Comparison of ENCODE assay signal across 20 mouse cellular contexts in genomic region chr5:20363216-20363615, GRCm38 (mm10).
A peak's percentile ranks its signal among the peaks of the same experiment; 100 is the strongest.
DNase-seq lines count a peak whose midpoint lies in the region; ATAC-seq and TF ChIP-seq lines count a peak whose summit lies in the region.
"Had no signal": no experiment of that assay in that cellular context is flagged by ENCODE, and none has a peak within 500 bp of the region (broad histone marks: within the 10 kb centered on the region; RNA-seq: fewer than 3 reads in every experiment).

No protein-coding gene starts in this region.

- H3K9ac ChIP-seq in midbrain, embryonic 14.5 days (replicated peaks; ENCODE audit: low read length) = no peak overlapping the region
- no peak overlapping the region for H3K9ac ChIP-seq in midbrain, embryonic 11.5 days (ENCODE audit: low read length)
- H3K9ac ChIP-seq in forebrain, postnatal 0 days = no peak overlapping the region
- H3K9ac ChIP-seq in liver, postnatal 0 days (replicated peaks) = no peak overlapping the region
- H3K9ac ChIP-seq: liver, embryonic 12.5 days; stomach, embryonic 15.5 days had no signal

- no peak overlapping the region for H3K4me2 ChIP-seq in midbrain, embryonic 14.5 days (ENCODE audit: low read length)
- H3K4me2 ChIP-seq in midbrain, embryonic 11.5 days = no peak overlapping the region
- no peak overlapping the region for H3K4me2 ChIP-seq in forebrain, postnatal 0 days (ENCODE audit: low read depth)
- no peak overlapping the region for H3K4me2 ChIP-seq in liver, postnatal 0 days (ENCODE audit: low read depth, low read length)
- H3K4me2 ChIP-seq: liver, embryonic 12.5 days; stomach, embryonic 15.5 days had no signal

- no peak for TF ChIP-seq EP300 in liver, postnatal 0 days (IDR thresholded peaks at IDR 0.05; ENCODE audit: low read depth)

- no peaks in the 10 kb centered on the region for H3K27me3 ChIP-seq in midbrain, embryonic 14.5 days (ENCODE audit: control insufficient read depth, insufficient read depth, low read length)
- H3K27me3 ChIP-seq in midbrain, embryonic 11.5 days (ENCODE audit: control insufficient read depth, insufficient read depth, low read length) = no peaks in the 10 kb centered on the region
- no peaks in the 10 kb centered on the region for H3K27me3 ChIP-seq in forebrain, postnatal 0 days (ENCODE audit: insufficient read depth, low read length)
- no peaks in the 10 kb centered on the region for H3K27me3 ChIP-seq in liver, postnatal 0 days (ENCODE audit: insufficient read depth, low read length)
- H3K27me3 ChIP-seq: liver, embryonic 12.5 days; stomach, embryonic 15.5 days had no signal

- no peaks in the 10 kb centered on the region for H3K9me3 ChIP-seq in midbrain, embryonic 14.5 days (ENCODE audit: control insufficient read depth, low read length)
- no peaks in the 10 kb centered on the region for H3K9me3 ChIP-seq in midbrain, embryonic 11.5 days (ENCODE audit: control insufficient read depth, low read length)
- H3K9me3 ChIP-seq in forebrain, postnatal 0 days (ENCODE audit: low read length) = no peaks in the 10 kb centered on the region
- H3K9me3 ChIP-seq in liver, postnatal 0 days (ENCODE audit: low read length) = no peaks in the 10 kb centered on the region
- H3K9me3 ChIP-seq: limb, embryonic 10.5 days; liver, embryonic 12.5 days; stomach, embryonic 15.5 days had no signal

- peak; percentile 38 to 51 for DNase-seq in frontal cortex, adult 2 months (ENCODE audit: extremely low spot score in 1 of 2, low spot score in 1 of 2)
- no peak for DNase-seq in frontal cortex, postnatal 25 days (ENCODE audit: low spot score in 2 of 2)
- DNase-seq in midbrain, embryonic 14.5 days = peak; percentile 15
- DNase-seq in midbrain, embryonic 11.5 days (ENCODE audit: low spot score, missing footprints) = no peak
- DNase-seq in forebrain, postnatal 0 days = peak; percentile 52
- DNase-seq in right cerebral cortex, postnatal 25 days = peak; percentile 41
- no peak for DNase-seq in liver, postnatal 0 days
- DNase-seq: B cell, adult 2 months; cerebellum, adult 11 months; cerebellum, postnatal 25 days; heart, adult 2 months; kidney, adult 11 months; kidney, postnatal 14 days; thymus, postnatal 14 days had no signal

- TF ChIP-seq CTCF in forebrain, postnatal 0 days (IDR thresholded peaks at IDR 0.05; ENCODE audit: low read depth) = no peak
- no peak for TF ChIP-seq CTCF in liver, postnatal 0 days (IDR thresholded peaks at IDR 0.05; ENCODE audit: low read depth)

- H3K4me3 ChIP-seq in midbrain, embryonic 14.5 days (replicated peaks; ENCODE audit: low read depth, low read length) = no peak overlapping the region
- no peak overlapping the region for H3K4me3 ChIP-seq in midbrain, embryonic 11.5 days (ENCODE audit: low read depth, low read length)
- no peak overlapping the region for H3K4me3 ChIP-seq in forebrain, postnatal 0 days (ENCODE audit: low read depth, low read length)
- H3K4me3 ChIP-seq in liver, postnatal 0 days (ENCODE audit: low read depth, low read length) = no peak overlapping the region
- H3K4me3 ChIP-seq: heart, adult 2 months; limb, embryonic 10.5 days; liver, embryonic 12.5 days; stomach, embryonic 15.5 days had no signal

- ATAC-seq in midbrain, embryonic 14.5 days (ENCODE audit: low FRiP score, low TSS enrichment) = no peak
- ATAC-seq in midbrain, embryonic 11.5 days (ENCODE audit: low FRiP score) = no peak
- peak; percentile 79 for ATAC-seq in forebrain, postnatal 0 days
- no peak for ATAC-seq in liver, postnatal 0 days
- ATAC-seq: hindbrain, embryonic 16.5 days; liver, embryonic 12.5 days; lung, postnatal 0 days; Patski had no signal

- whole genome bisulfite sequencing in midbrain, embryonic 14.5 days = 60% methylated on average over 5 of the region's 5 CpGs
- 79% methylated on average over 5 of the region's 5 CpGs for WGBS in midbrain, embryonic 11.5 days
- 42% methylated on average over 5 of the region's 5 CpGs for WGBS in forebrain, postnatal 0 days
- WGBS in liver, postnatal 0 days (ENCODE audit: insufficient replicate concordance) = 59% methylated on average over 5 of the region's 5 CpGs

- no peak overlapping the region for H3K27ac ChIP-seq in midbrain, embryonic 14.5 days (replicated peaks; ENCODE audit: low read depth, low read length)
- no peak overlapping the region for H3K27ac ChIP-seq in midbrain, embryonic 11.5 days (ENCODE audit: low read depth, low read length)
- H3K27ac ChIP-seq in forebrain, postnatal 0 days (ENCODE audit: low read depth, low read length) = peak overlapping the region; percentile 35
- no peak overlapping the region for H3K27ac ChIP-seq in liver, postnatal 0 days (ENCODE audit: low read depth)
- H3K27ac ChIP-seq: heart, adult 2 months; limb, embryonic 10.5 days; liver, embryonic 12.5 days; stomach, embryonic 15.5 days had no signal

- H3K4me1 ChIP-seq in midbrain, embryonic 14.5 days (ENCODE audit: control insufficient read depth, insufficient read depth, low read length) = no peaks in the 10 kb centered on the region
- H3K4me1 ChIP-seq in midbrain, embryonic 11.5 days (ENCODE audit: control insufficient read depth, insufficient read depth, low read length) = no peaks in the 10 kb centered on the region
- H3K4me1 ChIP-seq in forebrain, postnatal 0 days (ENCODE audit: insufficient read depth) = no peaks in the 10 kb centered on the region
- no peaks in the 10 kb centered on the region for H3K4me1 ChIP-seq in liver, postnatal 0 days (ENCODE audit: insufficient read depth)
- H3K4me1 ChIP-seq: limb, embryonic 10.5 days; liver, embryonic 12.5 days; stomach, embryonic 15.5 days had no signal

- no peaks in the 10 kb centered on the region for H3K36me3 ChIP-seq in midbrain, embryonic 14.5 days (ENCODE audit: control insufficient read depth, insufficient read depth, low read length)
- H3K36me3 ChIP-seq in midbrain, embryonic 11.5 days (ENCODE audit: control insufficient read depth, insufficient read depth, low read length) = no peaks in the 10 kb centered on the region
- no peaks in the 10 kb centered on the region for H3K36me3 ChIP-seq in forebrain, postnatal 0 days (ENCODE audit: insufficient read depth)
- H3K36me3 ChIP-seq in liver, postnatal 0 days (replicated peaks; ENCODE audit: insufficient read depth, low read length) = no peaks in the 10 kb centered on the region
- H3K36me3 ChIP-seq: limb, embryonic 10.5 days; liver, embryonic 12.5 days; stomach, embryonic 15.5 days had no signal

Comparison
In these comparisons a context has a peak if more than half of its experiments do, and no peak if none do; other contexts are left out.
1. DNase-seq: peak in frontal cortex, adult 2 months (2 of 2), midbrain, embryonic 14.5 days (single experiment), forebrain, postnatal 0 days (single experiment) and right cerebral cortex, postnatal 25 days (single experiment); none in frontal cortex, postnatal 25 days (0 of 2), midbrain, embryonic 11.5 days (single experiment) and liver, postnatal 0 days (single experiment).